Mouse (Mus musculus): ENCODE data around the gene Bap1.

- TF ChIP-seq MAX (IDR thresholded peaks at IDR 0.05; ENCODE audit: low read depth) (no peak), POLR2AphosphoS2 (IDR thresholded peaks at IDR 0.05; ENCODE audit: insufficient read length, low read depth) (no peak), MYOD1 (IDR thresholded peaks at IDR 0.05; ENCODE audit: control insufficient read depth in 1 of 3, insufficient read length in 2 of 3, low read depth in 2 of 3) (no peak), POLR2A (IDR thresholded peaks at IDR 0.05; ENCODE audit: insufficient read length, low read depth) (no peak), USF1 (IDR thresholded peaks at IDR 0.05; ENCODE audit: low read depth) (no peak), CEBPB (IDR thresholded peaks at IDR 0.05; ENCODE audit: insufficient read depth, poor library complexity, severe bottlenecking) (no peak), MYOG (IDR thresholded peaks at IDR 0.05; ENCODE audit: control insufficient read depth in 1 of 3, insufficient read depth in 1 of 3, insufficient read length in 2 of 3, low read depth in 2 of 3) (no peak), E2F4 (IDR thresholded peaks at IDR 0.05; ENCODE audit: insufficient read depth) (no peak)
These were observed 34.4 kb upstream of the Bap1 start, which contains the start of gene Nisch for GRCm38 (mm10) chr14:31216846-31217245.
